Mouse (Mus musculus) CD4-positive, CD25-positive, alpha-beta regulatory T cell, adult 2 months (primary cell): ENCODE results near the gene Lrrc28.

ENCODE experiments used
- DNase-seq: peaks from one replicate; pipeline ENCODE4 v3.0.0-alpha.2; 2012; ENCODE audit warnings: low read depth, low spot score

Lrrc28 gene

DNA sequence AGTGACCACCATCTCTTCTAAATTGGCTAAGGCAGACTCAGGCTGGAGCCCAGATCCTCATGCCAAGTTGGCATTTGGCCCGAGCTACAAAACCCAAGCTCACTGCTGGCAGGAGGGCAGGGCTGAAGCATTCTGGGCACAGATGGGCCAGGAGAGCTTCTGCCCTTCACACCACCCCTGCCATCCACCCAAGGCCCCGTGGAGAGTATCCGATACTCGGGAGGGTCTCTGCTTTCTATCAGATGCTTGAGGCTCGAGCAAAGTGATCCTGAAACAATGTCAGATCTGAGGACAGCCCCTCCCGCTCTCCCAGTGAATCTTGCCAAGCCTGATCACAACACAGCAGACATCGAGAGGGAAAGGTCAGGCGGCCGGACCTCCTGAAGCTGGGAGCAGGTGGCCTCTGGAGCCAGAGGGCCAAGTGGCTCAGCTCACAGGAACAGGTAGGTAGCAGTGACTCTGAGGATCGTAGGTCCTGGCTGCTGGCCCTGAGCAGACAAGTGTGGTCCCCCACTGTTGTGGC lies 157.1 kb downstream of the Lrrc28 start:
- DNase-seq: no peak

DNA sequence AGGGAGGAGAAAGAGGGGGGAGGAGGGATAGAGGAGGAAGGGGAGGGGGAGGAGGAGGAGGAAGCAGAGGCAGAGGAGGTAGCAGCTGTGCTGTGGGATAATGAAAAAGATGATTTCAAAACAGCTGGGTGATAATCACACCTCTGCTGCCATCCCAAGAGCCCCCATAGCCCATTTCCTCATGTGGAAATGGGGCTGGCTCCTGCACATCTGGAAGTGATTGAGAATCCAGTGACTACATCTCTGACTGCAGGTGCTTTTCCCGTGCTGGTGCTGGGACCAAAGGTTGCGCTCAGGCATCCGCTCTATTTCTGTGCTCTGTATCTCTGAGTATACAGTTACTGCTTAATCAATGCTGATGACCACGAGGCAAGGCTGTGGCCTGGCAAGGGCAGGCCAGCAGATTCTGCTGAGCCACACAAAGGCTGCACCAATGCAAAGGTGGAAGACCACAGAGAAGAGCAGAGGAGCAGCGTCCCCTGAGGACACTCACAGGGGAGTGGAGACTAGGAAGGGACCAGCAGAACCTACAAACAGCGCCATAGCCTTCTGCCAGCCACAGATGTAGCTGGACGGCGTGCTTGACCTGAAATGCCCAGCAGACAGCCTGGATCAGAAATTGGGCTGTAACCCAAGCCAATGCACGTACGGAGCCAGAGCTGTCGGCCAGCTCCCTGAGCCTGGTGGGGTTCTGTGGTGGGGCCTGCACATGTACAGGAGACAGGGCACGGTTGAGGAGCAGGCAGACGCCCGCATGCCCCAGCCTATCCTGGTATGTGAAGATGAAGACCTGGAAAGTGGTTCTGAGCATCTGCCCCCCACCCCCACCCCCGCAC lies 157.9 kb downstream of the Lrrc28 start:
- DNase-seq: no peak

GRCm38 (mm10) chr7:67486417-67486816 lies 158.7 kb downstream of the Lrrc28 start:
- no peak for DNase-seq

DNA sequence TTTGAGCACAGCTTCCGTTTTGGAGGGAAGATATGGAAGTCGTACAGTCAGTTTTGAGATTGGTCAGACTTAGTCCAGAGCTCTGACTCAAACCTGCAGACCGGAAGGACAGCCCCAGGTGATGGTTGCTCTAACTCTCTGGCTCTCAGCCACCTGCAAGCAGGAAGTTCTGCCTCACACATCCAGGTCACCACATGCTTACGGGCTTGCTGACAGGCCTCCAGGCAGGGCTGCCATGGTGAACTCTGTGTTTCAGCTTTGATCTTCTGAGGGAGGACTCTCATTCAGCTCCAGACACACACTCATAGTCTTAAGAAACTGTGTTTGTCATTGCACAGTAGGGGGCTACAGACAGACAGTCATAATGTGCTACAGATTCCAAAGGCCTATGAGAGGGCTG lies 161.4 kb downstream of the Lrrc28 start:
- no peak for DNase-seq

DNA sequence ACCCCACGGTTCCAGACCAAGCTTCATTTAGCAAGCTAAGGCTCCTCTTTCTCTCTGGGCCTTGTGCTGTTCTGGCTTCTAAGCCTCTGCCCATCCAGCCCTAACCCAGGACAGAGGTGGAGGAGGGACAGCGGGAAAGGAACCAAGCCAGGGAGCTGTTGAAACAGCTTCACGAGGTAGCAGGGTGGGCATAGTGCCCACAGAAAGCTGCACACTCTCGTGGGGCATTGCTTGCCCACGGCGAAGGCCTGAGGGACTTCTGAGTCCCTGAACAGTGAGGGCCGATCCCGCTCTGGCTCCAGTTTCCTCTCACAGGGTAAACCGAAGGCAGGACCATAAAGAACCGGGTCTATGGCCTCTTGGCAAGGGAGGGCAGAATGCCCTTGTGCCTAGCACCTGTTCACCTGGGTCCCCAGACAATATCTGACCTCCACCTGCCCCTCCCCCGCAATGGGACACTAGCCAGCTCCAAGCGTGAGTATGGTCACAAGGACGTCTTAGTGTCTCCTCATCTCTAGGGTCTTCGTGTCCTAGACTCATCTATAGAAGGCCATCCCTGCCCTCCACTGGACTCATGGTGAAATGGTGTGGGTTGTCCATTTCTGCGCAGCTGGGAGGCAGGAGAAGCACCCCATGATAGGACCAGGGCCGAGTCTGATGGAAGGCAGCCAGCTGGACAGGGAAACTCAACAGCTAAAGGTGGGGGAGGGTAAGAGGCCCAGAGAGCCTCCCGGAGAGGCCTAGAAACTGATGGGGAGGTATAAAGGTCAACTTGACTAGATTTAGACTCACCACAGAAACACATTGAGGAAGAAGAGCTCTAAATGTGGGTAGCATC lies 165.3 kb downstream of the Lrrc28 start:
- no peak for DNase-seq

GRCm38 (mm10) chr7:67479168-67479567 lies 165.9 kb downstream of the Lrrc28 start:
- DNase-seq: no peak

DNA sequence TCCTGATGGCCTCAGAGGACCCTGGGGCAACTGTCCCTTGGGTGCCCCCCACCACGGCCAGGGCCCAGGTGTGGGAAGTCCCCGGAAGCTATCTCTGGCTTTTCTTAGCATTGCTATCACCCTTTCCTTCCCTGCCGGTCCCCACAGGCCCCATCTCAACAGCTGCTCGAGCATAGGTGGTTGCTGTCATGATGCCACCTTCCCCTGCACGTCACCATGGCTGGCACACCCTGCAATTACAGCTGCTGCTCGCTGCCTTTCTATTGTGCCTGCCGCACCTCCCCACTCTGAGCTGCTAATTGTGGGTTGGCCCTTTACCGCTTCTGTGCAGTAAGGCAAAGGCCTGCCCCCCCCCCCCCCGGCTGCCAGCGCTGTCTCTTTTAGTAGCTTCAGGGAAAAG lies 167.1 kb downstream of the Lrrc28 start:
- DNase-seq: peak; percentile 48

DNA sequence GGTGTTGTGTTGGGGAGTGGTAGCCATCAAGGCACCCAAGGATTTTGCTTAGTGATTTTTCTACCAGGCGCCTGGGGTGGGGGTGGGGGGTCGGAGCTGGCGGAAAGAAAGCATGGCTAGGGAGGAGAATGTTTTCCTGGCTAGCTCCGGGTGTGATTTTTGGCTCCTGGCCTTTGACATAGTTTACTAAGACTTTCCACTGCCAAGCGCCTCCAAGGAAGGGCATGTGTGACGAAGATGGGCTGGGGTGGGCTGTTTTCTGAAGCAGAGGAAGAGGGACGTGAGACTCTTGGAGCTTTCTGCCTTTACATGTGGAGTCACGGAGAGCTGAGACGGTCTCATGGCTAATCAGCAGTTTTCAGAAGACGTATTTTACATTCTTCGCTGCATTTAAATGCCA lies 173.8 kb downstream of the Lrrc28 start:
- no peak for DNase-seq

GRCm38 (mm10) chr7:67468802-67469408 lies 176.2 kb downstream of the Lrrc28 start:
- DNase-seq: no peak

GRCm38 (mm10) chr7:67468180-67468579 lies 176.9 kb downstream of the Lrrc28 start:
- DNase-seq: no peak

GRCm38 (mm10) chr7:67466322-67466721 lies 178.7 kb downstream of the Lrrc28 start:
- no peak for DNase-seq

GRCm38 (mm10) chr7:67464633-67465032 lies 180.4 kb downstream of the Lrrc28 start:
- DNase-seq: no peak

DNA sequence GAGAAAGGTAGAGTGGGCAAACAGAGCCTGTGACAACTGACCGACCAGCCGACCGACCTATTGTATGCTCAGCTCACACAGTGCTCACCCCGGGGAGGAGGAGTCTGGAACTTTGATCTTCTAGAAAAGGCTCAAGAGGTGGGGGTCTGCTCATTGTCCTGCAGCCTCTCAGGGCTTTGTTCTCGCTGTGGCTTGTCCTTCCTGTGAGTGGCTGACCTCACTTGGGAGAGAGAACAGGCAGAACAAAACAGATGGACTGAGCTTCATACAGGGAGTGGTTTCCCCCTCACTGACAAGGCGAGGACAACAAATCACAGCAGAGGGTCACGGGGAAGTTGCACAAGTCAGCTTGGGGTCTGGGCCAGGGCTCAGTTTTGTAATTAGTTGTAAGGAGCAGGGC lies 181.5 kb downstream of the Lrrc28 start:
- no peak for DNase-seq
